Mouse (Mus musculus): ENCODE measurements around the gene Rln3. TPM values are rescaled to one million over a fixed set of nuclear protein-coding genes. Genes with fewer than 3 reads are reported as not detected.

Gene Rln3
- total and polyA plus RNA-seq, 3 experiments: not detected

DNA sequence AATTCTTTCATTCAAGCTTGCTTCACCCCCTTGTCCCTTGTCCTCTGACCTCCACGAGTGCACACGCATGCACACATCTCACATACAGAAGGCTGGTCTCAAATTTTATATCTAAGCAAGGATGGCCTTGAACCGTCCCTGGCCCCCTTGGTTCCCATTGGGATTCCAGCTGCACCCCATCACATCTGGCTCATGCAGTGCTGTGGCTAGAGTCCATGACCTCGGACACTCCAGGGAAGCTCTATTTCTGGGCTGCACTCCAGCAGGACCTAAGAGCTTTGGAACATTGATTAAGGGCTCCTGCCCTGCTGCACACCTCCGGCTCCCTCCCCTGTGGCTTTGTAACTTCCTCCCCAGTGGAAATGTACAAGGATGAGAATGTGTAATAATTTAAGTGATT, 6.8 kb downstream of the Rln3 start:
- Histone ChIP-seq H3K27me3 (replicated peaks) (no peaks in the 10 kb centered on the region), H3K9me3 (replicated peaks; ENCODE audit: low read length) (no peaks in the 10 kb centered on the region), H3K36me3 (replicated peaks in 1 of 2; ENCODE audit: control insufficient read depth in 1 of 2, insufficient read depth in 1 of 2, low read length in 1 of 2) (peaks cover 0 to 40% of the 10 kb centered on the region in 2 experiments), H3K4me1 (ENCODE audit: control insufficient read depth in 1 of 2, insufficient read depth in 2 of 2) (peaks cover 6 to 19% of the 10 kb centered on the region in 2 experiments), H3K4me3 (replicated peaks in 1 of 3; ENCODE audit: low read depth in 2 of 3, low read length in 2 of 3, poor library complexity in 1 of 3) (no peak overlapping the region), H3K4me2 (ENCODE audit: insufficient read depth, low read depth, poor library complexity, severe bottlenecking) (no peak overlapping the region), H3K9ac (ENCODE audit: insufficient read depth, low read depth) (no peak overlapping the region), H3K27ac (ENCODE audit: insufficient read depth, low read depth) (no peak overlapping the region), H3K79me2 (replicated peaks; ENCODE audit: control insufficient read depth, extremely low read depth, insufficient read depth, poor library complexity, severe bottlenecking) (no peaks in the 10 kb centered on the region)
- TF ChIP-seq ELF1 (IDR thresholded peaks at IDR 0.05; ENCODE audit: low read depth, low read length) (no peak), MAZ (IDR thresholded peaks at IDR 0.05; ENCODE audit: low read depth, low read length) (no peak), BHLHE40 (IDR thresholded peaks at IDR 0.05; ENCODE audit: low read depth, low read length) (no peak), SMC3 (IDR thresholded peaks at IDR 0.05; ENCODE audit: low read depth, low read length) (no peak), MYC (IDR thresholded peaks at IDR 0.05; ENCODE audit: low read depth, low read length) (no peak), PAX5 (IDR thresholded peaks at IDR 0.05; ENCODE audit: low read length) (no peak), TBP (conservative IDR thresholded peaks at IDR 0.05; ENCODE audit: low read depth, low read length) (no peak), TCF12 (IDR thresholded peaks at IDR 0.05; ENCODE audit: low read depth, low read length) (no peak), NRF1 (IDR thresholded peaks at IDR 0.05; ENCODE audit: low read depth, low read length) (no peak), HCFC1 (IDR thresholded peaks at IDR 0.05; ENCODE audit: low read depth, low read length) (no peak), E2F4 (IDR thresholded peaks at IDR 0.05; ENCODE audit: insufficient replicate concordance, low read depth, low read length) (no peak)
- in situ Hi-C loops (cut with MboI; ENCODE audit: low pct_ligation_motif_present, low pct_unique_long_range_greater_than_20kb, low sequenced_read_pairs): loop anchor here (5.0 to 25.0 kb wide), 2 partner anchors 134 to 299 kb away; no protein-coding TSS in a partner anchor
- dilution Hi-C loops (cut with MboI; ENCODE audit: extremely low pct_ligation_motif_present, extremely low pct_unique_long_range_greater_than_20kb, low sequenced_read_pairs): no loop called here
- DNase-seq (ENCODE audit: extremely low read depth): no peak

DNA sequence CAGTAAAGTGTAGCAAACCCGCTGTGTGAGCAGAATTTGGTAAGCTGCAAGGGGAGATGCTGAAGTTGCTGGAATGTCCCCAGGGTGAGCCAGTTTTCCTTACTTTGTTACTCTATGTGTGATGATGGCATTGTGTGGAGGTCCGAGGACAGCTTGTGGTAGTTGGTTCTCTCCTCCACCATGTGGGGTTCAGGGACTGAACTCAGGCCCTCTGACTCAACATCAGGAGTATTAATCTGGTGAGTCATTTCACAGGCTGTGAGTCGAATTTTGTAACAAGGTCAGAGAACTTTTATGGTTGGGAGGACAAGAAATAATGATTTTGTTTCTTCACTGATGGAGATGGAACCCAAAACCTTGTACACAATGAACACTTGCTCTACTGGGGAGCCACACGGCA, 12.0 kb downstream of the Rln3 start:
- Histone ChIP-seq H3K9me3 (replicated peaks; ENCODE audit: low read length) (no peaks in the 10 kb centered on the region), H3K79me2 (replicated peaks; ENCODE audit: control insufficient read depth, extremely low read depth, insufficient read depth, poor library complexity, severe bottlenecking) (no peaks in the 10 kb centered on the region), H3K4me2 (ENCODE audit: insufficient read depth, low read depth, poor library complexity, severe bottlenecking) (no peak overlapping the region), H3K4me3 (replicated peaks in 1 of 3; ENCODE audit: low read depth in 2 of 3, low read length in 2 of 3, poor library complexity in 1 of 3) (no peak overlapping the region), H3K27me3 (replicated peaks) (no peaks in the 10 kb centered on the region), H3K36me3 (replicated peaks in 1 of 2; ENCODE audit: control insufficient read depth in 1 of 2, insufficient read depth in 1 of 2, low read length in 1 of 2) (peaks cover 0 to 49% of the 10 kb centered on the region in 2 experiments), H3K9ac (ENCODE audit: insufficient read depth, low read depth) (no peak overlapping the region), H3K4me1 (ENCODE audit: control insufficient read depth in 1 of 2, insufficient read depth in 2 of 2) (peaks cover under 1 to 2% of the 10 kb centered on the region in 2 experiments; a peak in 3 of 4 replicates), H3K27ac (ENCODE audit: insufficient read depth, low read depth) (no peak overlapping the region)
- no peak for DNase-seq (ENCODE audit: extremely low read depth)
- dilution Hi-C loops (cut with MboI; ENCODE audit: extremely low pct_ligation_motif_present, extremely low pct_unique_long_range_greater_than_20kb, low sequenced_read_pairs) (no loop called here), in situ Hi-C loops (cut with MboI; ENCODE audit: low pct_ligation_motif_present, low pct_unique_long_range_greater_than_20kb, low sequenced_read_pairs) (loop anchor here (25.0 kb wide), 1 partner anchor 305 kb away; no protein-coding TSS in a partner anchor)
- no peak for TF ChIP-seq MAZ (IDR thresholded peaks at IDR 0.05; ENCODE audit: low read depth, low read length)

- peaks cover 1% of the 10 kb centered on the region for H3K27me3 ChIP-seq (replicated peaks)
- TF ChIP-seq SIN3A (IDR thresholded peaks at IDR 0.05; ENCODE audit: low read length) (no peak), MAFK (IDR thresholded peaks at IDR 0.05; ENCODE audit: insufficient replicate concordance, low read length) (no peak), IRF4 (IDR thresholded peaks at IDR 0.05; ENCODE audit: low read depth, low read length) (no peak), MAX (IDR thresholded peaks at IDR 0.05; ENCODE audit: low read length) (no peak), ZC3H11A (IDR thresholded peaks at IDR 0.05; ENCODE audit: low read depth, low read length) (no peak), POLR2AphosphoS2 (IDR thresholded peaks at IDR 0.05; ENCODE audit: low read depth, low read length) (no peak), KAT2A (IDR thresholded peaks at IDR 0.05; ENCODE audit: insufficient replicate concordance, low read length) (no peak), CTCF (conservative IDR thresholded peaks at IDR 0.05 in 1 of 2, IDR thresholded peaks at IDR 0.05 in 1 of 2; ENCODE audit: low read depth in 2 of 2, low read length in 2 of 2) (no peak), ZKSCAN1 (IDR thresholded peaks at IDR 0.05; ENCODE audit: borderline replicate concordance, low read depth, low read length) (no peak), EP300 (IDR thresholded peaks at IDR 0.05; ENCODE audit: low read length) (no peak), USF1 (IDR thresholded peaks at IDR 0.05; ENCODE audit: low read depth, low read length) (no peak), HCFC1 (IDR thresholded peaks at IDR 0.05; ENCODE audit: low read depth, low read length) (no peak), RCOR1 (conservative IDR thresholded peaks at IDR 0.05; ENCODE audit: low read depth, low read length) (no peak), TBP (conservative IDR thresholded peaks at IDR 0.05; ENCODE audit: low read depth, low read length) (no peak), ETS1 (conservative IDR thresholded peaks at IDR 0.05; ENCODE audit: low read depth, low read length) (no peak), USF2 (conservative IDR thresholded peaks at IDR 0.05; ENCODE audit: low read depth, low read length) (no peak), ELF1 (IDR thresholded peaks at IDR 0.05; ENCODE audit: low read depth, low read length) (no peak), MYC (IDR thresholded peaks at IDR 0.05; ENCODE audit: low read depth, low read length) (no peak)
- H3K4me1 ChIP-seq (ENCODE audit: control insufficient read depth in 1 of 2, insufficient read depth in 2 of 2): peaks cover 2 to 4% of the 10 kb centered on the region in 2 experiments; a peak in 3 of 4 replicates
- peak; percentile 19 for DNase-seq (ENCODE audit: extremely low read depth)
- in situ Hi-C loops (cut with MboI; ENCODE audit: low pct_ligation_motif_present, low pct_unique_long_range_greater_than_20kb, low sequenced_read_pairs) (loop anchor here (25.0 kb wide), 1 partner anchor 308 kb away; no protein-coding TSS in a partner anchor), dilution Hi-C loops (cut with MboI; ENCODE audit: extremely low pct_ligation_motif_present, extremely low pct_unique_long_range_greater_than_20kb, low sequenced_read_pairs) (no loop called here)
- no peaks in the 10 kb centered on the region for H3K9me3 ChIP-seq (replicated peaks; ENCODE audit: low read length)
- peaks cover 0 to 38% of the 10 kb centered on the region in 2 experiments for H3K36me3 ChIP-seq (replicated peaks in 1 of 2; ENCODE audit: control insufficient read depth in 1 of 2, insufficient read depth in 1 of 2, low read length in 1 of 2)
- H3K79me2 ChIP-seq (replicated peaks; ENCODE audit: control insufficient read depth, extremely low read depth, insufficient read depth, poor library complexity, severe bottlenecking): no peaks in the 10 kb centered on the region
- no peak overlapping the region for H3K4me2 ChIP-seq (ENCODE audit: insufficient read depth, low read depth, poor library complexity, severe bottlenecking)
- no peak overlapping the region for H3K4me3 ChIP-seq (replicated peaks in 1 of 3; ENCODE audit: low read depth in 2 of 3, low read length in 2 of 3, poor library complexity in 1 of 3)
- H3K27ac ChIP-seq (ENCODE audit: insufficient read depth, low read depth): no peak overlapping the region
- H3K9ac ChIP-seq (ENCODE audit: insufficient read depth, low read depth): no peak overlapping the region
These were observed 15.5 kb downstream of the Rln3 start for GRCm38 (mm10) chr8:84029272-84029671.
